Mouse (Mus musculus) hindbrain, embryonic 12.5 days (tissue): ENCODE data around the gene Xrn1. TPM values are rescaled to one million over a fixed set of nuclear protein-coding genes. Genes with fewer than 3 reads are reported as not detected.
"Not testable (repeated sequence)": the region's sequence is repeated elsewhere in the genome, so short reads cannot be mapped to it uniquely, and the experiment has no call there.

ENCODE experiments used
- ATAC-seq: fragments of 200-750 bp; cut with Nextera tagmentation; 2 replicates; pipeline ENCODE4 v1.8.0; 2017; ENCODE audit warnings: moderate TSS enrichment; ENCODE audit not compliant: low FRiP score
- H3K27ac ChIP-seq: fragments of 300-500 bp; sonication (generic); 2 replicates; pipeline ENCODE4 v1.5.1; 2016; ENCODE audit warnings: mild to moderate bottlenecking
- H3K27me3 ChIP-seq: fragments of 300-500 bp; sonication (generic); 2 replicates; pipeline ENCODE4 v1.6.1; 2016; ENCODE audit warnings: mild to moderate bottlenecking
- H3K36me3 ChIP-seq: fragments of 300-500 bp; sonication (generic); 2 replicates; pipeline ENCODE4 v1.6.1; 2016; ENCODE audit warnings: mild to moderate bottlenecking
- H3K4me1 ChIP-seq: fragments of 300-500 bp; sonication (generic); 2 replicates; pipeline ENCODE4 v1.6.1; 2016
- H3K4me2 ChIP-seq: fragments of 300-500 bp; sonication (generic); replicated peaks from 2 replicates; pipeline ENCODE4 v1.6.1; 2016; ENCODE audit warnings: mild to moderate bottlenecking
- H3K4me3 ChIP-seq: fragments of 300-500 bp; sonication (generic); 2 replicates; pipeline ENCODE4 v1.5.1; 2016; ENCODE audit warnings: mild to moderate bottlenecking
- H3K9ac ChIP-seq: fragments of 300-500 bp; sonication (generic); 2 replicates; pipeline ENCODE4 v1.6.1; 2016; ENCODE audit warnings: mild to moderate bottlenecking, moderate library complexity
- H3K9me3 ChIP-seq: fragments of 300-500 bp; sonication (generic); replicated peaks from 2 replicates; pipeline ENCODE4 v1.6.1; 2016; ENCODE audit warnings: mild to moderate bottlenecking
- WGBS: fragments of 180-500 bp; shearing (Covaris S2); methylation state at CpG from one replicate; pipeline ENCODE4 v1.1.7; 2016; 5-methylcytosine and 5-hydroxymethylcytosine counted together
- polyA plus RNA-seq: library from polyadenylated mRNA; unstranded; fragments of >200 nt; fragmentation: Nextera tagmentation; extraction: Ambion mirVana; gene quantifications from 2 replicates; pipeline ENCODE4 v1.2.1, GENCODE M21; 2016

Gene Xrn1
- polyA plus RNA-seq, 1 experiment from 2014 or later = 22.9 TPM

GRCm38 (mm10) chr9:96063083-96063802 lies 108.7 kb downstream of the Xrn1 start:
- no peak overlapping the region for H3K4me2 ChIP-seq
- H3K9ac ChIP-seq = no peak overlapping the region
- no peaks in the 10 kb centered on the region for H3K27me3 ChIP-seq
- WGBS = 92% methylated on average over 2 of the region's 2 CpGs
- H3K27ac ChIP-seq = no peak overlapping the region
- no peaks in the 10 kb centered on the region for H3K4me1 ChIP-seq
- H3K36me3 ChIP-seq = peaks cover 10% of the 10 kb centered on the region
- no peak for ATAC-seq
- H3K4me3 ChIP-seq = no peak overlapping the region
- no peaks in the 10 kb centered on the region for H3K9me3 ChIP-seq

GRCm38 (mm10) chr9:96063803-96064475 lies 109.4 kb downstream of the Xrn1 start:
- no peak for ATAC-seq
- Histone ChIP-seq H3K4me2 (no peak overlapping the region), H3K9me3 (no peaks in the 10 kb centered on the region), H3K27ac (no peak overlapping the region), H3K27me3 (no peaks in the 10 kb centered on the region), H3K4me3 (no peak overlapping the region), H3K4me1 (no peaks in the 10 kb centered on the region), H3K9ac (no peak overlapping the region), H3K36me3 (peaks cover 3% of the 10 kb centered on the region)
- 81% methylated on average over 5 of the region's 5 CpGs for WGBS

- Histone ChIP-seq H3K4me2 (no peak overlapping the region), H3K9ac (no peak overlapping the region), H3K4me1 (no peaks in the 10 kb centered on the region), H3K27ac (no peak overlapping the region), H3K36me3 (no peaks in the 10 kb centered on the region), H3K9me3 (no peaks in the 10 kb centered on the region), H3K27me3 (no peaks in the 10 kb centered on the region), H3K4me3 (no peak overlapping the region)
- 72% methylated on average over 2 of the region's 2 CpGs for WGBS
- no peak for ATAC-seq
Observed at GRCm38 (mm10) chr9:96067507-96067906, 112.9 kb downstream of the Xrn1 start.

GRCm38 (mm10) chr9:96078752-96079315 lies 124.3 kb downstream of the Xrn1 start:
- no peak for ATAC-seq
- H3K27ac ChIP-seq = no peak overlapping the region
- no peak overlapping the region for H3K9ac ChIP-seq
- no peaks in the 10 kb centered on the region for H3K9me3 ChIP-seq
- WGBS = 84% methylated on average over 13 of the region's 13 CpGs
- H3K4me1 ChIP-seq = no peaks in the 10 kb centered on the region
- H3K27me3 ChIP-seq = no peaks in the 10 kb centered on the region
- no peaks in the 10 kb centered on the region for H3K36me3 ChIP-seq
- no peak overlapping the region for H3K4me3 ChIP-seq
- no peak overlapping the region for H3K4me2 ChIP-seq

GRCm38 (mm10) chr9:96085293-96085692 lies 130.7 kb downstream of the Xrn1 start:
- 86% methylated on average over 6 of the region's 6 CpGs for WGBS
- H3K27ac ChIP-seq = no peak overlapping the region
- H3K4me1 ChIP-seq = no peaks in the 10 kb centered on the region
- no peak for ATAC-seq
- no peaks in the 10 kb centered on the region for H3K27me3 ChIP-seq
- H3K4me2 ChIP-seq = no peak overlapping the region
- no peaks in the 10 kb centered on the region for H3K36me3 ChIP-seq
- H3K9ac ChIP-seq = no peak overlapping the region
- no peak overlapping the region for H3K4me3 ChIP-seq
- no peaks in the 10 kb centered on the region for H3K9me3 ChIP-seq

- no peaks in the 10 kb centered on the region for H3K4me1 ChIP-seq
- no peak overlapping the region for H3K9ac ChIP-seq
- 93% methylated on average over 2 of the region's 2 CpGs for WGBS
- H3K9me3 ChIP-seq = no peaks in the 10 kb centered on the region
- H3K27ac ChIP-seq = no peak overlapping the region
- ATAC-seq = no peak
- no peak overlapping the region for H3K4me2 ChIP-seq
- H3K36me3 ChIP-seq = no peaks in the 10 kb centered on the region
- no peak overlapping the region for H3K4me3 ChIP-seq
- H3K27me3 ChIP-seq = no peaks in the 10 kb centered on the region
Observed at GRCm38 (mm10) chr9:96087671-96088070, 133.1 kb downstream of the Xrn1 start.

- H3K36me3 ChIP-seq, H3K4me1 ChIP-seq, H3K9me3 ChIP-seq, H3K27me3 ChIP-seq, H3K9ac ChIP-seq, H3K4me2 ChIP-seq, H3K4me3 ChIP-seq, H3K27ac ChIP-seq, ATAC-seq: not testable (repeated sequence)
- WGBS = 83% methylated on average over 3 of the region's 3 CpGs
Observed at GRCm38 (mm10) chr9:96088456-96088855, 133.9 kb downstream of the Xrn1 start.

- not testable (repeated sequence) for H3K9ac ChIP-seq, H3K36me3 ChIP-seq, H3K4me2 ChIP-seq, H3K4me1 ChIP-seq, ATAC-seq, H3K27ac ChIP-seq, H3K4me3 ChIP-seq, H3K27me3 ChIP-seq, H3K9me3 ChIP-seq
- WGBS = 91% methylated on average over 10 of the region's 10 CpGs
Observed at GRCm38 (mm10) chr9:96092637-96093036, 138.1 kb downstream of the Xrn1 start.

GRCm38 (mm10) chr9:96093221-96093620 lies 138.7 kb downstream of the Xrn1 start:
- Histone ChIP-seq H3K4me2 (no peak overlapping the region), H3K27ac (no peak overlapping the region), H3K9ac (no peak overlapping the region), H3K27me3 (no peaks in the 10 kb centered on the region), H3K36me3 (no peaks in the 10 kb centered on the region), H3K9me3 (peaks cover 9% of the 10 kb centered on the region; the same call in 1 of the 2 replicates), H3K4me3 (no peak overlapping the region), H3K4me1 (no peaks in the 10 kb centered on the region)
- no peak for ATAC-seq
- WGBS = 82% methylated on average over 1 of the region's 1 CpGs

GRCm38 (mm10) chr9:96094341-96094740 lies 139.8 kb downstream of the Xrn1 start:
- no peaks in the 10 kb centered on the region for H3K36me3 ChIP-seq
- no peak for ATAC-seq
- WGBS = 59% methylated on average over 1 of the region's 1 CpGs
- no peaks in the 10 kb centered on the region for H3K4me1 ChIP-seq
- no peak overlapping the region for H3K4me2 ChIP-seq
- no peak overlapping the region for H3K9ac ChIP-seq
- H3K4me3 ChIP-seq = no peak overlapping the region
- peaks cover 17% of the 10 kb centered on the region for H3K9me3 ChIP-seq
- H3K27me3 ChIP-seq = no peaks in the 10 kb centered on the region
- no peak overlapping the region for H3K27ac ChIP-seq

- H3K4me1 ChIP-seq = no peaks in the 10 kb centered on the region
- no peak overlapping the region for H3K4me3 ChIP-seq
- H3K27me3 ChIP-seq = no peaks in the 10 kb centered on the region
- H3K9ac ChIP-seq = no peak overlapping the region
- H3K4me2 ChIP-seq = no peak overlapping the region
- H3K36me3 ChIP-seq = no peaks in the 10 kb centered on the region
- no peak for ATAC-seq
- WGBS = 87% methylated on average over 1 of the region's 1 CpGs
- no peak overlapping the region for H3K27ac ChIP-seq
- peaks cover 25% of the 10 kb centered on the region for H3K9me3 ChIP-seq
Observed at GRCm38 (mm10) chr9:96095192-96095591, 140.6 kb downstream of the Xrn1 start.

GRCm38 (mm10) chr9:96102846-96103245 lies 148.3 kb downstream of the Xrn1 start:
- ATAC-seq = no peak
- no peak overlapping the region for H3K4me3 ChIP-seq
- 86% methylated on average over 8 of the region's 8 CpGs for WGBS

More at GRCm38 (mm10) chr9:96102846-96103245, 148.3 kb downstream of the Xrn1 start:
- Histone ChIP-seq H3K27ac (no peak overlapping the region), H3K9ac (no peak overlapping the region), H3K4me2 (no peak overlapping the region), H3K9me3 (peaks cover 17% of the 10 kb centered on the region; the same call in 1 of the 2 replicates), H3K4me1 (no peaks in the 10 kb centered on the region), H3K36me3 (no peaks in the 10 kb centered on the region), H3K27me3 (no peaks in the 10 kb centered on the region)
